Mouse (Mus musculus): ENCODE measurements at regions not wholly inside any gene's neighbourhood (a gene's known extent, or its start where the extent isn't known, plus 50 kb on each side); places are given as distances from the start of the nearest gene placed in this dataset.

DNA sequence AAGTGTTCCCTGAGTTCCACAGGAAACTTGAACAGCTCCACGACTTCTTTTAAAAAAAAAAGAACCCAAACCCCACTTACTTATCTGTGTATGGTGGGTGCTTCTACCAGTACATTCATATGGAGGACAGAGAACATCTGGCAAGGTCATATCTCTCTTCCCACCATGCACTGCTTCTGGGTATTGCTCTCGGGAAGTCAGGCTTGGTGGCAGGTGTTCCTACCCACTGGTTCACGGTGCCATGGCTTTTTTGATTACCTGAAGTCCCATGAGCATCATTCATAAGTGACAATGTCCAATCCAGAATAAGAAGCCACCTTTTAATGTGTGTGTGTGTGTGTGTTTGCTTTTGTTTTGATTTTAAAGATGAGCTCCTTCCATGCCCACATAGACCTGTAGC lies 73.8 kb upstream of the Cd28 start:
- Histone ChIP-seq H3K36me3 (ENCODE audit: control insufficient read depth in 1 of 2, insufficient read depth in 2 of 2, low read length in 2 of 2) (no peaks in the 10 kb centered on the region), H3K27ac (ENCODE audit: control insufficient read depth, low read depth, low read length) (no peak overlapping the region)
- no peak for DNase-seq (ENCODE audit: low read depth, low spot score)

DNA sequence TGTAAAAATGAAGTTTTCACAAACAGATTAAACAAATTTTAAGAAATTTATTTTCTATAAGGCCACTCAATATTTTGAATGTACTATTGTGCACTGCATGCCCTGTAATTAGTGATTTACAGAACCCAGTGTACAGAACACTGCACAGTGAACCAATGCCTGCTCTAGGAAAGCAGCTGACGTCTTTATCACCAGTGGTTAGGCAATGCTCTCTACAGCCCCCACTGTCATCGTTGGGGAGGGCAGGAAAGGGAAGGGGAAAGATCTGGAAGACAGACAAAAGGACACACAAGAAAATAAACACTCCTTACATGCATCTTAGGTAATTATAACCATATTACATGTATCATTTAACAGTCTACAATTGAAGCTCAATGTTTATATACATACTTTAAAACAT lies 74.4 kb upstream of the Cd28 start:
- Histone ChIP-seq H3K4me1 (ENCODE audit: control insufficient read depth in 1 of 2, insufficient read depth in 2 of 2, low read length in 2 of 2) (no peaks in the 10 kb centered on the region), H3K79me2 (ENCODE audit: control insufficient read depth, insufficient read depth, low read length, poor library complexity) (no peaks in the 10 kb centered on the region), H3K36me3 (ENCODE audit: control insufficient read depth in 1 of 2, insufficient read depth in 2 of 2, low read length in 2 of 2) (no peaks in the 10 kb centered on the region), H3K27me3 (ENCODE audit: control insufficient read depth in 1 of 2, insufficient read depth in 2 of 2, low read length in 2 of 2) (no peaks in the 10 kb centered on the region; a peak in 1 of 4 replicates), H3K27ac (ENCODE audit: control insufficient read depth, low read depth, low read length) (no peak overlapping the region), H3K4me3 (ENCODE audit: control insufficient read depth in 1 of 2, insufficient read depth in 1 of 2, low read depth in 2 of 2, low read length in 2 of 2) (no peak overlapping the region), H3K9me3 (replicated peaks; ENCODE audit: insufficient read depth, low read length) (no peaks in the 10 kb centered on the region), H3K9ac (ENCODE audit: control insufficient read depth, low read depth, low read length, poor library complexity, severe bottlenecking) (no peak overlapping the region)
- DNase-seq (ENCODE audit: low read depth, low spot score) = no peak
- no peak for TF ChIP-seq EP300 (IDR thresholded peaks at IDR 0.05; ENCODE audit: low read depth in 1 of 2, low read length in 2 of 2)
- no peak for TF ChIP-seq HCFC1 (IDR thresholded peaks at IDR 0.05; ENCODE audit: low read depth, low read length)
- TF ChIP-seq ELF1 (IDR thresholded peaks at IDR 0.05; ENCODE audit: low read depth, low read length) = no peak

More for the DNA sequence above, 73.8 kb upstream of the Cd28 start:
- Histone ChIP-seq H3K9me3 (replicated peaks; ENCODE audit: insufficient read depth, low read length) (no peaks in the 10 kb centered on the region), H3K27me3 (ENCODE audit: control insufficient read depth in 1 of 2, insufficient read depth in 2 of 2, low read length in 2 of 2) (no peaks in the 10 kb centered on the region; a peak in 1 of 4 replicates), H3K79me2 (ENCODE audit: control insufficient read depth, insufficient read depth, low read length, poor library complexity) (no peaks in the 10 kb centered on the region), H3K4me3 (ENCODE audit: control insufficient read depth in 1 of 2, insufficient read depth in 1 of 2, low read depth in 2 of 2, low read length in 2 of 2) (no peak overlapping the region), H3K4me1 (ENCODE audit: control insufficient read depth in 1 of 2, insufficient read depth in 2 of 2, low read length in 2 of 2) (no peaks in the 10 kb centered on the region), H3K9ac (ENCODE audit: control insufficient read depth, low read depth, low read length, poor library complexity, severe bottlenecking) (no peak overlapping the region)
- TF ChIP-seq MEF2A (IDR thresholded peaks at IDR 0.05; ENCODE audit: extremely low read depth, insufficient replicate concordance, low read depth, low read length, poor library complexity, severe bottlenecking) (no peak), MAX (IDR thresholded peaks at IDR 0.05; ENCODE audit: low read length) (no peak), ZMIZ1 (IDR thresholded peaks at IDR 0.05; ENCODE audit: low read depth, low read length) (no peak), GABPA (IDR thresholded peaks at IDR 0.05; ENCODE audit: low read depth, low read length) (no peak), NRF1 (IDR thresholded peaks at IDR 0.05; ENCODE audit: insufficient read depth, low read depth, low read length, poor library complexity, severe bottlenecking) (no peak), TAL1 (IDR thresholded peaks at IDR 0.05; ENCODE audit: low read length) (no peak), ZNF384 (IDR thresholded peaks at IDR 0.05; ENCODE audit: low read depth, low read length) (no peak), KAT2A (conservative IDR thresholded peaks at IDR 0.05; ENCODE audit: low read depth, low read length) (no peak), SMC3 (IDR thresholded peaks at IDR 0.05; ENCODE audit: low read depth, low read length) (no peak), USF2 (IDR thresholded peaks at IDR 0.05; ENCODE audit: borderline replicate concordance in 1 of 2, insufficient read depth in 1 of 2, low read depth in 1 of 2, low read length in 2 of 2) (no peak), GATA1 (IDR thresholded peaks at IDR 0.05; ENCODE audit: low read depth, low read length) (no peak), CHD1 (IDR thresholded peaks at IDR 0.05; ENCODE audit: low read depth, low read length) (no peak), MYC (IDR thresholded peaks at IDR 0.05; ENCODE audit: low read depth, low read length) (no peak), ZKSCAN1 (IDR thresholded peaks at IDR 0.05; ENCODE audit: low read depth, low read length) (no peak), EP300 (IDR thresholded peaks at IDR 0.05; ENCODE audit: low read depth in 1 of 2, low read length in 2 of 2) (no peak)
